Mouse (Mus musculus): Measurements from ENCODE around the gene Pip4k2a. TPM values are rescaled to one million over a fixed set of nuclear protein-coding genes. Genes with fewer than 3 reads are reported as not detected.
A peak's percentile ranks its signal among the peaks of the same experiment; 100 is the strongest.

Pip4k2a gene
- 8.7 TPM for polyA plus RNA-seq (2012; fragmentation: generic; extraction: Trizol)
- long read RNA-seq, experiment 1, transcript Pip4k2a-201 (10 exons, 3,477 nt) = major isoform, 8 of 15 reads
- long read RNA-seq, experiment 1, partial matches to known transcripts = 1 of 15 reads
- long read RNA-seq, experiment 1, other reads (novel, unspliced or antisense) = 6 of 15 reads
- long read RNA-seq, experiment 2, transcript Pip4k2a-201 (10 exons, 3,477 nt) = major isoform, 6 of 13 reads
- long read RNA-seq, experiment 2, partial matches to known transcripts = 2 of 13 reads
- long read RNA-seq, experiment 2, other reads (novel, unspliced or antisense) = 5 of 13 reads

- Histone ChIP-seq H3K79me2 (ENCODE audit: control insufficient read depth, insufficient read depth) (peaks cover 45% of the 10 kb centered on the region), H3K4me3 (ENCODE audit: insufficient read depth, poor library complexity, severe bottlenecking) (peak within 1 kb of the TSS; percentile 85), H3K36me3 (ENCODE audit: control insufficient read depth, insufficient read depth) (no peaks in the 10 kb centered on the region), H3ac (ENCODE audit: control insufficient read depth, insufficient read length, low read depth) (peak within 1 kb of the TSS; percentile 82), H3K27me3 (ENCODE audit: control insufficient read depth, insufficient read depth, insufficient read length) (no peaks in the 10 kb centered on the region), H3K79me3 (ENCODE audit: low read depth) (peaks cover 12% of the 10 kb centered on the region)
- TF ChIP-seq MYOD1 (IDR thresholded peaks at IDR 0.05; ENCODE audit: control insufficient read depth, insufficient read length, low read depth) = no peak
- no peak for TF ChIP-seq MYOG (IDR thresholded peaks at IDR 0.05; ENCODE audit: control insufficient read depth, extremely low read depth, insufficient read length)
- peak; percentile 83 for TF ChIP-seq MAX (IDR thresholded peaks at IDR 0.05)
- TF ChIP-seq CEBPB (IDR thresholded peaks at IDR 0.05; ENCODE audit: low read depth) = no peak
- no peak for TF ChIP-seq USF1 (IDR thresholded peaks at IDR 0.05; ENCODE audit: low read depth)
- no peak for TF ChIP-seq FOSL1 (IDR thresholded peaks at IDR 0.05; ENCODE audit: insufficient read depth, low read length, poor library complexity, severe bottlenecking)
Observed at GRCm38 (mm10) chr2:18998054-18998478, at the start of gene Pip4k2a, which contains the start of gene 4930426L09Rik. Gene Pip4k2a (minus strand): TSS chr2:18998126. Gene 4930426L09Rik (plus strand): TSS chr2:18998343.

- H3ac ChIP-seq (ENCODE audit: control insufficient read depth, insufficient read length, low read depth) = no peak overlapping the region
- TF ChIP-seq MYOD1 (IDR thresholded peaks at IDR 0.05; ENCODE audit: control insufficient read depth, insufficient read length, low read depth) (no peak), CTCF (IDR thresholded peaks at IDR 0.05; ENCODE audit: control insufficient read depth, insufficient read depth, insufficient read length) (no peak), MYOG (IDR thresholded peaks at IDR 0.05; ENCODE audit: control insufficient read depth, extremely low read depth, insufficient read length) (no peak), FOSL1 (IDR thresholded peaks at IDR 0.05; ENCODE audit: insufficient read depth, low read length, poor library complexity, severe bottlenecking) (no peak), USF1 (IDR thresholded peaks at IDR 0.05; ENCODE audit: low read depth) (no peak), CEBPB (IDR thresholded peaks at IDR 0.05; ENCODE audit: low read depth) (no peak), MAX (IDR thresholded peaks at IDR 0.05) (no peak)
- H3K79me2 ChIP-seq (ENCODE audit: control insufficient read depth, insufficient read depth) = no peaks in the 10 kb centered on the region
- no peak overlapping the region for H3K4me3 ChIP-seq (ENCODE audit: insufficient read depth, poor library complexity, severe bottlenecking)
- no peaks in the 10 kb centered on the region for H3K36me3 ChIP-seq (ENCODE audit: control insufficient read depth, insufficient read depth)
- no peaks in the 10 kb centered on the region for H3K27me3 ChIP-seq (ENCODE audit: control insufficient read depth, insufficient read depth, insufficient read length)
- no peaks in the 10 kb centered on the region for H3K79me3 ChIP-seq (ENCODE audit: low read depth)
Observed at GRCm38 (mm10) chr2:19037907-19038570, 40.1 kb upstream of the Pip4k2a start.

GRCm38 (mm10) chr2:19037430-19037829 is 39.5 kb upstream of the Pip4k2a start:
- no peak overlapping the region for H3ac ChIP-seq (ENCODE audit: control insufficient read depth, insufficient read length, low read depth)
- no peaks in the 10 kb centered on the region for H3K79me2 ChIP-seq (ENCODE audit: control insufficient read depth, insufficient read depth)
- H3K79me3 ChIP-seq (ENCODE audit: low read depth) = no peaks in the 10 kb centered on the region
- TF ChIP-seq FOSL1 (IDR thresholded peaks at IDR 0.05; ENCODE audit: insufficient read depth, low read length, poor library complexity, severe bottlenecking) (no peak), USF1 (IDR thresholded peaks at IDR 0.05; ENCODE audit: low read depth) (no peak), MYOD1 (IDR thresholded peaks at IDR 0.05; ENCODE audit: control insufficient read depth, insufficient read length, low read depth) (no peak), MYOG (IDR thresholded peaks at IDR 0.05; ENCODE audit: control insufficient read depth, extremely low read depth, insufficient read length) (no peak), CTCF (IDR thresholded peaks at IDR 0.05; ENCODE audit: control insufficient read depth, insufficient read depth, insufficient read length) (no peak), CEBPB (IDR thresholded peaks at IDR 0.05; ENCODE audit: low read depth) (no peak), MAX (IDR thresholded peaks at IDR 0.05) (no peak)
- H3K4me3 ChIP-seq (ENCODE audit: insufficient read depth, poor library complexity, severe bottlenecking) = no peak overlapping the region
- H3K36me3 ChIP-seq (ENCODE audit: control insufficient read depth, insufficient read depth) = no peaks in the 10 kb centered on the region
- no peaks in the 10 kb centered on the region for H3K27me3 ChIP-seq (ENCODE audit: control insufficient read depth, insufficient read depth, insufficient read length)

- Histone ChIP-seq H3K27me3 (ENCODE audit: control insufficient read depth, insufficient read depth, insufficient read length) (no peaks in the 10 kb centered on the region), H3K79me2 (ENCODE audit: control insufficient read depth, insufficient read depth) (no peaks in the 10 kb centered on the region), H3ac (ENCODE audit: control insufficient read depth, insufficient read length, low read depth) (no peak overlapping the region), H3K4me3 (ENCODE audit: insufficient read depth, poor library complexity, severe bottlenecking) (no peak overlapping the region), H3K79me3 (ENCODE audit: low read depth) (no peaks in the 10 kb centered on the region), H3K36me3 (ENCODE audit: control insufficient read depth, insufficient read depth) (no peaks in the 10 kb centered on the region)
- no peak for TF ChIP-seq FOSL1 (IDR thresholded peaks at IDR 0.05; ENCODE audit: insufficient read depth, low read length, poor library complexity, severe bottlenecking)
- TF ChIP-seq CEBPB (IDR thresholded peaks at IDR 0.05; ENCODE audit: low read depth) = no peak
- TF ChIP-seq MYOD1 (IDR thresholded peaks at IDR 0.05; ENCODE audit: control insufficient read depth, insufficient read length, low read depth) = no peak
- no peak for TF ChIP-seq CTCF (IDR thresholded peaks at IDR 0.05; ENCODE audit: control insufficient read depth, insufficient read depth, insufficient read length)
- no peak for TF ChIP-seq MAX (IDR thresholded peaks at IDR 0.05)
- no peak for TF ChIP-seq USF1 (IDR thresholded peaks at IDR 0.05; ENCODE audit: low read depth)
Observed at GRCm38 (mm10) chr2:19024807-19025206, 26.9 kb upstream of the Pip4k2a start.

- Histone ChIP-seq H3K79me2 (ENCODE audit: control insufficient read depth, insufficient read depth) (no peaks in the 10 kb centered on the region), H3K4me3 (ENCODE audit: insufficient read depth, poor library complexity, severe bottlenecking) (no peak overlapping the region), H3K27me3 (ENCODE audit: control insufficient read depth, insufficient read depth, insufficient read length) (no peaks in the 10 kb centered on the region), H3K79me3 (ENCODE audit: low read depth) (no peaks in the 10 kb centered on the region), H3ac (ENCODE audit: control insufficient read depth, insufficient read length, low read depth) (no peak overlapping the region), H3K36me3 (ENCODE audit: control insufficient read depth, insufficient read depth) (no peaks in the 10 kb centered on the region)
- TF ChIP-seq CTCF (IDR thresholded peaks at IDR 0.05; ENCODE audit: control insufficient read depth, insufficient read depth, insufficient read length) (no peak), FOSL1 (IDR thresholded peaks at IDR 0.05; ENCODE audit: insufficient read depth, low read length, poor library complexity, severe bottlenecking) (no peak), USF1 (IDR thresholded peaks at IDR 0.05; ENCODE audit: low read depth) (no peak), MYOD1 (IDR thresholded peaks at IDR 0.05; ENCODE audit: control insufficient read depth, insufficient read length, low read depth) (no peak), MYOG (IDR thresholded peaks at IDR 0.05; ENCODE audit: control insufficient read depth, extremely low read depth, insufficient read length) (no peak), MAX (IDR thresholded peaks at IDR 0.05) (no peak), CEBPB (IDR thresholded peaks at IDR 0.05; ENCODE audit: low read depth) (no peak)
Observed at GRCm38 (mm10) chr2:19018034-19018433, 20.1 kb upstream of the Pip4k2a start.

Measured in C2C12 (cell line).